ENCODE assay signal across 17 mouse cellular contexts in genomic region chr19:46031689-46032432, GRCm38 (mm10). TPM values are rescaled to one million over a fixed set of nuclear protein-coding genes. Genes with fewer than 3 reads are reported as not detected.
DNase-seq lines count a peak whose midpoint lies in the region; ATAC-seq and TF ChIP-seq lines count a peak whose summit lies in the region.
"Had no signal": no experiment of that assay in that cellular context is flagged by ENCODE, and none has a peak within 500 bp of the region (broad histone marks: within the 10 kb centered on the region; RNA-seq: fewer than 3 reads in every experiment).

No protein-coding gene starts in this region.

- no peaks in the 10 kb centered on the region for H3K9me3 ChIP-seq in forebrain, embryonic 15.5 days
- H3K9me3 ChIP-seq: lung, embryonic 15.5 days had no signal

- peak overlapping the region; percentile 24; the same call in 1 of the 2 replicates for H3K27ac ChIP-seq in gastrocnemius, adult 2 months
- peak overlapping the region; percentile 31; the same call in 1 of the 2 replicates for H3K27ac ChIP-seq in liver, adult 2 months (replicated peaks; ENCODE audit: insufficient read depth, low read depth, low read length)
- no peak overlapping the region for H3K27ac ChIP-seq in forebrain, embryonic 15.5 days (replicated peaks)
- H3K27ac ChIP-seq: lung, embryonic 15.5 days had no signal

- ATAC-seq in forebrain, embryonic 15.5 days (replicated peaks) = 0 out of 2 replicates have a peak, but pooled peaks have one; percentile 32
- ATAC-seq in cerebellum, adult (ENCODE audit: insufficient number of reproducible peaks, low FRiP score, low TSS enrichment) = no peak
- ATAC-seq in CD4-positive, CD25-positive, alpha-beta regulatory T cell, adult 4 months = no peak
- ATAC-seq: activated CD4-positive, CD25-positive, alpha-beta regulatory T cell, adult 4 months; inflammation-experienced regulatory T-cells, adult 6 months had no signal

- no peak overlapping the region for H3K4me2 ChIP-seq in forebrain, embryonic 15.5 days (replicated peaks)
- H3K4me2 ChIP-seq in myocyte (ENCODE audit: low read depth) = no peak overlapping the region
- H3K4me2 ChIP-seq: lung, embryonic 15.5 days had no signal

- H3K4me1 ChIP-seq in liver, adult 2 months (ENCODE audit: control insufficient read depth, insufficient read depth, low read length) = peaks cover 12% of the 10 kb centered on the region
- peaks cover 11% of the 10 kb centered on the region for H3K4me1 ChIP-seq in forebrain, embryonic 15.5 days

- no peak for TF ChIP-seq CTCF in gastrocnemius, adult 2 months (IDR thresholded peaks at IDR 0.05)
- no peak for TF ChIP-seq CTCF in liver, adult 2 months (IDR thresholded peaks at IDR 0.05; ENCODE audit: low read depth, low read length)

- no peak overlapping the region for H3K9ac ChIP-seq in liver, adult 2 months (ENCODE audit: low read depth, low read length)
- no peak overlapping the region for H3K9ac ChIP-seq in forebrain, embryonic 15.5 days (replicated peaks)
- H3K9ac ChIP-seq: lung, embryonic 15.5 days had no signal

- DNase-seq in gastrocnemius, adult 2 months = no peak
- no peak for DNase-seq in gastrocnemius, adult 18-20 months (ENCODE audit: low spot score)
- DNase-seq in liver, adult 2 months (ENCODE audit: extremely low read depth, low read depth, low spot score) = peak; percentile 39
- no peak for DNase-seq in liver
- DNase-seq: B cell, adult 2 months; cerebellum, adult 18-20 months; embryo, embryonic 11 days; gastrocnemius, postnatal 25 days; retina, postnatal 1 day had no signal

- intact Hi-C loops in gastrocnemius, adult 2 months (cut with DNase I) = no loop called here

- H3K36me3 ChIP-seq in liver, adult 2 months (ENCODE audit: control insufficient read depth, insufficient read depth, low read length) = peaks cover 17% of the 10 kb centered on the region
- H3K36me3 ChIP-seq in forebrain, embryonic 15.5 days = peaks cover 59% of the 10 kb centered on the region
- peaks cover 26% of the 10 kb centered on the region for H3K36me3 ChIP-seq in myocyte (ENCODE audit: control insufficient read depth, insufficient read depth)

- H3ac ChIP-seq in myocyte (ENCODE audit: control insufficient read depth, insufficient read length) = no peak overlapping the region

- no peak for TF ChIP-seq POLR2A in liver, adult 2 months (IDR thresholded peaks at IDR 0.05; ENCODE audit: extremely low read depth, insufficient read depth, low read length)
- TF ChIP-seq POLR2A in myocyte (IDR thresholded peaks at IDR 0.05; ENCODE audit: insufficient read length, low read depth) = no peak

- 45% methylated on average over 9 of the region's 9 CpGs for WGBS in liver, adult 2 months
- 75% methylated on average over 9 of the region's 9 CpGs for WGBS in forebrain, embryonic 15.5 days

- H3K27me3 ChIP-seq in liver, adult 2 months (ENCODE audit: control insufficient read depth, insufficient read depth, low read length) = no peaks in the 10 kb centered on the region
- H3K27me3 ChIP-seq in forebrain, embryonic 15.5 days = no peaks in the 10 kb centered on the region
- H3K27me3 ChIP-seq in myocyte (ENCODE audit: control insufficient read depth, insufficient read depth, insufficient read length) = no peaks in the 10 kb centered on the region
- H3K27me3 ChIP-seq: lung, embryonic 15.5 days; megakaryocyte, embryonic 14.5 days had no signal

- no peaks in the 10 kb centered on the region for H3K79me2 ChIP-seq in liver, adult 2 months (ENCODE audit: control insufficient read depth, insufficient read depth, low read length)
- H3K79me2 ChIP-seq in myocyte (ENCODE audit: control insufficient read depth, insufficient read depth) = peaks cover 11% of the 10 kb centered on the region

- no peak overlapping the region for H3K4me3 ChIP-seq in gastrocnemius, adult 2 months
- no peak overlapping the region for H3K4me3 ChIP-seq in liver, adult 2 months (ENCODE audit: insufficient read depth, low read depth, low read length)
- H3K4me3 ChIP-seq in forebrain, embryonic 15.5 days = no peak overlapping the region
- H3K4me3 ChIP-seq in myocyte = no peak overlapping the region
- H3K4me3 ChIP-seq: lung, embryonic 15.5 days; megakaryocyte, embryonic 14.5 days had no signal

TF ChIP-seq in myocyte, 11 proteins besides CTCF, POLR2A, EP300 and RAD21:
- TF ChIP-seq MYOD1 (IDR thresholded peaks at IDR 0.05; ENCODE audit: control insufficient read depth in 1 of 3, insufficient read length in 2 of 3, low read depth in 2 of 3) (peak in 1 of 3 experiments; percentile 57), TCF12 (IDR thresholded peaks at IDR 0.05; ENCODE audit: insufficient read depth, poor library complexity, severe bottlenecking) (no peak), MYOG (IDR thresholded peaks at IDR 0.05; ENCODE audit: control insufficient read depth in 1 of 3, insufficient read depth in 1 of 3, insufficient read length in 2 of 3, low read depth in 2 of 3) (peak in 2 of 3 experiments; percentile 64 to 65)

RNA-seq across cellular contexts. Expression of gene Pprc1, which starts 12.8 kb away (rescaled TPM):
- total RNA-seq in gastrocnemius, adult 2 months (2021) = 10 to 100 TPM; 15.0 to 24.0 TPM
- 10 to 100 TPM; 14.9 to 15.1 TPM for total RNA-seq in gastrocnemius, adult 18-20 months (2021)
- 1.1 and 2.1 TPM in 2 replicates for total RNA-seq in liver, adult 2 months (2014; rRNA removed)
- polyA plus RNA-seq in liver, adult 2 months (2012; rRNA removed) = 5.0 and 11.7 TPM in 2 replicates
- polyA plus RNA-seq in forebrain, embryonic 15.5 days (2015; fragmentation: Nextera tagmentation; extraction: Ambion mirVana) = 17.8 and 20.1 TPM in 2 replicates
- polyA plus RNA-seq in myocyte (2012; fragmentation: generic; extraction: Trizol) = 19.7 TPM
- 10 to 100 TPM; 20.3 to 20.4 TPM for polyA plus RNA-seq in CD4-positive, CD25-positive, alpha-beta regulatory T cell, adult 4 months (2017; shearing (Covaris generic))

RNA-seq across cellular contexts. Expression of gene Ldb1, which starts 13.2 kb away (rescaled TPM):
- total RNA-seq in gastrocnemius, adult 2 months (2021) = 10 to 100 TPM; 17.8 to 19.5 TPM
- total RNA-seq in gastrocnemius, adult 18-20 months (2021) = 10 to 100 TPM; 15.5 to 15.8 TPM
- total RNA-seq in liver, adult 2 months (2014; rRNA removed) = 14.9 and 18.1 TPM in 2 replicates
- polyA plus RNA-seq in liver, adult 2 months (2012; rRNA removed) = 27.9 and 42.1 TPM in 2 replicates
- polyA plus RNA-seq in forebrain, embryonic 15.5 days (2015; fragmentation: Nextera tagmentation; extraction: Ambion mirVana) = 131 TPM in 2 replicates
- polyA plus RNA-seq in myocyte (2012; fragmentation: generic; extraction: Trizol) = 68.7 TPM
- 10 to 100 TPM; 43.6 to 47.2 TPM for polyA plus RNA-seq in CD4-positive, CD25-positive, alpha-beta regulatory T cell, adult 4 months (2017; shearing (Covaris generic))

RNA-seq across cellular contexts. Expression of gene Hps6, which starts 28.6 kb away (rescaled TPM):
- total RNA-seq in gastrocnemius, adult 2 months (2021) = 1 to 10 TPM; 3.4 to 3.9 TPM
- 1 to 10 TPM; 3.6 to 3.9 TPM for total RNA-seq in gastrocnemius, adult 18-20 months (2021)
- 2.3 and 2.9 TPM in 2 replicates for total RNA-seq in liver, adult 2 months (2014; rRNA removed)
- 3.2 TPM in 2 replicates for polyA plus RNA-seq in liver, adult 2 months (2012; rRNA removed)
- 2.9 and 3.4 TPM in 2 replicates for polyA plus RNA-seq in forebrain, embryonic 15.5 days (2015; fragmentation: Nextera tagmentation; extraction: Ambion mirVana)
- polyA plus RNA-seq in myocyte (2012; fragmentation: generic; extraction: Trizol) = 12.0 TPM
- polyA plus RNA-seq in CD4-positive, CD25-positive, alpha-beta regulatory T cell, adult 4 months (2017; shearing (Covaris generic)) = 1 to 10 TPM; 2.6 to 4.7 TPM

RNA-seq across cellular contexts. Expression of gene Armh3, which starts 33.6 kb away (rescaled TPM):
- 10 to 100 TPM; 13.6 to 14.7 TPM for total RNA-seq in gastrocnemius, adult 2 months (2021)
- total RNA-seq in gastrocnemius, adult 18-20 months (2021) = 10 to 100 TPM; 11.9 to 12.6 TPM
- 3.8 and 4.2 TPM in 2 replicates for total RNA-seq in liver, adult 2 months (2014; rRNA removed)
- 4.9 and 5.2 TPM in 2 replicates for polyA plus RNA-seq in liver, adult 2 months (2012; rRNA removed)
- polyA plus RNA-seq in forebrain, embryonic 15.5 days (2015; fragmentation: Nextera tagmentation; extraction: Ambion mirVana) = 22.8 and 24.7 TPM in 2 replicates
- 9.7 TPM for polyA plus RNA-seq in myocyte (2012; fragmentation: generic; extraction: Trizol)
- 10 to 100 TPM in 1 of 2 experiments, 1 to 10 TPM in 1; 9.1 to 12.8 TPM for polyA plus RNA-seq in CD4-positive, CD25-positive, alpha-beta regulatory T cell, adult 4 months (2017; shearing (Covaris generic))

RNA-seq across cellular contexts. Expression of gene Nolc1, which starts 43.8 kb away (rescaled TPM):
- total RNA-seq in gastrocnemius, adult 2 months (2021) = 10 to 100 TPM; 22.4 to 22.5 TPM
- 10 to 100 TPM; 22.4 to 24.7 TPM for total RNA-seq in gastrocnemius, adult 18-20 months (2021)
- 3.4 and 3.8 TPM in 2 replicates for total RNA-seq in liver, adult 2 months (2014; rRNA removed)
- 5.6 and 7.3 TPM in 2 replicates for polyA plus RNA-seq in liver, adult 2 months (2012; rRNA removed)
- 77.4 and 86.3 TPM in 2 replicates for polyA plus RNA-seq in forebrain, embryonic 15.5 days (2015; fragmentation: Nextera tagmentation; extraction: Ambion mirVana)
- polyA plus RNA-seq in myocyte (2012; fragmentation: generic; extraction: Trizol) = 30.9 TPM
- 10 to 100 TPM; 67.5 to 86.6 TPM for polyA plus RNA-seq in CD4-positive, CD25-positive, alpha-beta regulatory T cell, adult 4 months (2017; shearing (Covaris generic))
